Mouse (Mus musculus): Measurements from ENCODE around the gene Camsap1. TPM values are rescaled to one million over a fixed set of nuclear protein-coding genes. Genes with fewer than 3 reads are reported as not detected.

The Camsap1 gene
- 50.8 and 68.5 TPM in 2 replicates for polyA plus RNA-seq (2015; fragmentation: Nextera tagmentation; extraction: Ambion mirVana)

GRCm38 (mm10) chr2:25983159-25983907 is at the start of gene Camsap1:
Camsap1 (minus strand) TSS chr2:25983282.
- peak; percentile 98 for ATAC-seq (ENCODE audit: low FRiP score)
- peak within 1 kb of the TSS; percentile 77 for H3K4me3 ChIP-seq
- H3K27me3 ChIP-seq = no peaks in the 10 kb centered on the region
- peak within 1 kb of the TSS; percentile 97 for H3K27ac ChIP-seq
- WGBS = under 1% methylated on average over 40 of the region's 64 CpGs
- peaks cover 51% of the 10 kb centered on the region for H3K4me1 ChIP-seq (replicated peaks)
- no peaks in the 10 kb centered on the region for H3K9me3 ChIP-seq
- peak within 1 kb of the TSS; percentile 98 for H3K9ac ChIP-seq
- H3K4me2 ChIP-seq = peak within 1 kb of the TSS; percentile 91
- peaks cover 4% of the 10 kb centered on the region; the same call in 1 of the 2 replicates for H3K36me3 ChIP-seq

DNA sequence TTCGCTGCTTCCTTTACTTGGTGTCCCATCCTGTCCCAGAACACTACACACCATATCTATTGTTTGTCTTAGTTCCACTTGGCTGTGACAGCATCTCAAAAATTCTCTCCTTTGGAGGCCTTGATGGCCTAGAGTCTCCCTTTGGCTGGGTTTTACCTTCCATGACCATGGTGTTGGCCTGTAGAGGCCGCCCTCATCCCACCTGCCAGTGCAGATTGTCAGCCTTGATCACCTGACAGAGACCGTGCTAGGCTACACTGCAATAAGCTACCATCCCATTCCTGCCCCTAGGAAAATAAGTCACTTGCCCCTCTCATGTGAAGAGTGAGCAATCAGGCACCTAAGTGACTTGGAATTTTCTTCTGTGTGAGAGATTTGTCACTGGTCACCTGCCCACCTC is 47.2 kb upstream of the Camsap1 start:
- Histone ChIP-seq H3K9me3 (no peaks in the 10 kb centered on the region), H3K27ac (no peak overlapping the region), H3K9ac (no peak overlapping the region), H3K4me1 (replicated peaks) (0 out of 2 replicates have a peak, but pooled peaks cover 5% of the 10 kb centered on the region), H3K27me3 (0 out of 2 replicates have a peak, but pooled peaks cover 4% of the 10 kb centered on the region), H3K36me3 (no peaks in the 10 kb centered on the region), H3K4me2 (no peak overlapping the region), H3K4me3 (no peak overlapping the region)
- ATAC-seq (ENCODE audit: low FRiP score) = no peak
- 49% methylated on average over 3 of the region's 3 CpGs for WGBS

- Histone ChIP-seq H3K4me3 (no peak overlapping the region), H3K36me3 (no peaks in the 10 kb centered on the region), H3K4me1 (replicated peaks) (peaks cover 22% of the 10 kb centered on the region), H3K9ac (no peak overlapping the region), H3K9me3 (no peaks in the 10 kb centered on the region), H3K27ac (no peak overlapping the region), H3K4me2 (no peak overlapping the region), H3K27me3 (0 out of 2 replicates have a peak, but pooled peaks cover 2% of the 10 kb centered on the region)
- 30% methylated on average over 4 of the region's 4 CpGs for WGBS
- no peak for ATAC-seq (ENCODE audit: low FRiP score)
These were observed 41.3 kb upstream of the Camsap1 start for GRCm38 (mm10) chr2:26024138-26025075.

DNA sequence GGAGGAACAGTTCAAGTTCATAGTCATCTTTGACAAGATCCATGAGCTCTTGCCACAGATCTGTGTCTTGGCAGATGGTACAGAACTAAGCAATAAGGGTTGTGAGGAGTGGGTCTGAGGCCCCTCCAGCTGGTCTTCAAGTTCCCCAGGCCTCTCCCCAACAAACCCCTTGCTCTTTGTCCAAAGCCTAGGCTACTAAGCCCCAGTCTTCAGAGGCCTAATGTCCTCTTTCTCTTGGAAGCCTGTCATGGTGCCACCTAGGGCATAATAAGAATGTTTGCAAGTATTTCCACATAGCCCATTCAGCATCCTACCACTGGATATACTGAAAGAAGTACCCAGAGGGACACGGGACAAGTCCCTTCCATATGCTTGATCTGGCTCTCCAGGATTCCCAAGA is 39.5 kb upstream of the Camsap1 start:
- Histone ChIP-seq H3K4me3 (no peak overlapping the region), H3K4me1 (replicated peaks) (peaks cover 33% of the 10 kb centered on the region), H3K4me2 (no peak overlapping the region), H3K27ac (no peak overlapping the region), H3K36me3 (no peaks in the 10 kb centered on the region), H3K9ac (no peak overlapping the region), H3K9me3 (no peaks in the 10 kb centered on the region), H3K27me3 (no peaks in the 10 kb centered on the region)
- 87% methylated on average over 1 of the region's 1 CpGs for WGBS
- no peak for ATAC-seq (ENCODE audit: low FRiP score)

- H3K36me3 ChIP-seq = no peaks in the 10 kb centered on the region
- 85% methylated on average over 8 of the region's 8 CpGs for WGBS
- H3K27ac ChIP-seq = no peak overlapping the region
- H3K4me3 ChIP-seq = no peak overlapping the region
- peaks cover 37% of the 10 kb centered on the region for H3K4me1 ChIP-seq (replicated peaks)
- no peaks in the 10 kb centered on the region for H3K9me3 ChIP-seq
- ATAC-seq (ENCODE audit: low FRiP score) = no peak
- no peaks in the 10 kb centered on the region for H3K27me3 ChIP-seq
- H3K4me2 ChIP-seq = peak overlapping the region; percentile 42
- H3K9ac ChIP-seq = no peak overlapping the region
These were observed 39.1 kb upstream of the Camsap1 start for GRCm38 (mm10) chr2:26022258-26022565.

DNA sequence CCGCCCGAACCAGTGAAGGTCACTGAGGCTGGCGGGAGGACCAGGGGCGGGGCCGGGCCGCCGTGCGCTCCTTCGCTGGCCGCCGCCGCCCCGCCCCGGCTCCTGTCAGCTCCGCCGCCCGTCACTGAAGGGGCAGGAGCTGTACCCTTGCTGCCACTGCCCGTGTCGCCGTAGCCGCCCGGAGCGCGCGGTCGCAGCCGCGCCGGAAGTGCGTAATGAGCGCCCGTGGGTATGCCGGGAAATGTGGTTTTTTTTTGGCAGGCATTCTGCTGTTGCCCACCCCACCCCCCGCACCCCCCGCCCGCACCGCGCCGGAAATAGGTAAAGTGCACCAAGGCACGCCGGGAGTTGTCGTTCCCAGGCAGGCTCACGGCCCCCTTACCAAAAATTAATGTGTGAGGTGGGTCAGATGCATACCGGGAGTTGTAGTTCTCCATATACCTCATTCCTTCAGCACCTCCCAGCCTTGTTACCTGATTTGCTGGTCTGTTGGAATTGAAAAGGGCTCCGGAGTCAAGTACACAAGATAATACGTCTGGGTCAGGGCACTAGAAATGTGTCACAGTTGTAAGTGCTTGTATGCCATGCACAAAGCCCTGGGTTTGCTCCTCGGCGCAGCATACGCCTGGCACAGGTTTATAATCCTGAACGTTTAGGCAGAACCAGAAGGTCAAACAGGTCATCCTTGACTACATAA is 38.6 kb upstream of the Camsap1 start, which contains the start of gene Ubac1:
TSS of gene Ubac1 (minus strand) at position 187 of the 697 bp plus-strand sequence.
- WGBS = 10% methylated on average over 31 of the region's 50 CpGs
- H3K4me1 ChIP-seq (replicated peaks) = peaks cover 41% of the 10 kb centered on the region
- peak; percentile 92 for ATAC-seq (ENCODE audit: low FRiP score)
- no peaks in the 10 kb centered on the region for H3K36me3 ChIP-seq
- H3K4me3 ChIP-seq = peak within 1 kb of the TSS; percentile 85
- peak within 1 kb of the TSS; percentile 91 for H3K9ac ChIP-seq
- H3K9me3 ChIP-seq = no peaks in the 10 kb centered on the region
- H3K27ac ChIP-seq = peak within 1 kb of the TSS; percentile 89
- peak within 1 kb of the TSS; percentile 89 for H3K4me2 ChIP-seq
- no peaks in the 10 kb centered on the region for H3K27me3 ChIP-seq

- H3K4me3 ChIP-seq = peak overlapping the region; percentile 85
- WGBS = 2% methylated on average over 37 of the region's 38 CpGs
- H3K9me3 ChIP-seq = no peaks in the 10 kb centered on the region
- no peaks in the 10 kb centered on the region for H3K27me3 ChIP-seq
- H3K36me3 ChIP-seq = peaks cover 5% of the 10 kb centered on the region
- H3K4me2 ChIP-seq = peak overlapping the region; percentile 89
- peak; percentile 4; the same call in 1 of the 2 replicates for ATAC-seq (ENCODE audit: low FRiP score)
- H3K27ac ChIP-seq = peak overlapping the region; percentile 89
- H3K4me1 ChIP-seq (replicated peaks) = peaks cover 41% of the 10 kb centered on the region
- H3K9ac ChIP-seq = peak overlapping the region; percentile 91
These were observed 37.9 kb upstream of the Camsap1 start for GRCm38 (mm10) chr2:26020714-26021560.

- H3K9ac ChIP-seq = peak overlapping the region; percentile 91; the same call in 1 of the 2 replicates
- H3K4me3 ChIP-seq = peak overlapping the region; percentile 85
- H3K27me3 ChIP-seq = no peaks in the 10 kb centered on the region
- no peak overlapping the region for H3K27ac ChIP-seq
- no peaks in the 10 kb centered on the region for H3K9me3 ChIP-seq
- H3K4me1 ChIP-seq (replicated peaks) = peaks cover 41% of the 10 kb centered on the region
- ATAC-seq (ENCODE audit: low FRiP score) = no peak
- WGBS = 93% methylated on average over 3 of the region's 3 CpGs
- H3K4me2 ChIP-seq = peak overlapping the region; percentile 89
- H3K36me3 ChIP-seq = peaks cover 15% of the 10 kb centered on the region
These were observed 36.8 kb upstream of the Camsap1 start for GRCm38 (mm10) chr2:26019923-26020322.

DNA sequence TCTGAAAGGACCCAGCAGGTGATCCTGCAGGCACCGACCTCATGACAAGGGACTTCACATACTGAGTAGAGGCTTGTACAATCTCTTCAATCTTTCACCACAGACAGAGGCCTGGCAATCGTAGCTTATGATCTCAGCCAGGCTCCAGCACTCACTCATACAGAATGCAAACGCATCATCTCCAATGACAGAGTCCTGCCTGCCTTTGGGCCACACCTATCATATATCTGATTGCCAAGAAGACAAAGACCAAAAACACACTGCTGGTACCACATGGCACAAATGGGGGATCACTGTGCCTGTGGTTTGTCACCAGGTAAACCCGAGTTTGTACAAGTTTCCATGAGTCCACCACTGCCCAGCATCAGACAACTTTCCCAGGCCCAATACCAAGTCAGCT is 34.2 kb upstream of the Camsap1 start:
- H3K27me3 ChIP-seq = no peaks in the 10 kb centered on the region
- 80% methylated on average over 4 of the region's 4 CpGs for WGBS

DNA sequence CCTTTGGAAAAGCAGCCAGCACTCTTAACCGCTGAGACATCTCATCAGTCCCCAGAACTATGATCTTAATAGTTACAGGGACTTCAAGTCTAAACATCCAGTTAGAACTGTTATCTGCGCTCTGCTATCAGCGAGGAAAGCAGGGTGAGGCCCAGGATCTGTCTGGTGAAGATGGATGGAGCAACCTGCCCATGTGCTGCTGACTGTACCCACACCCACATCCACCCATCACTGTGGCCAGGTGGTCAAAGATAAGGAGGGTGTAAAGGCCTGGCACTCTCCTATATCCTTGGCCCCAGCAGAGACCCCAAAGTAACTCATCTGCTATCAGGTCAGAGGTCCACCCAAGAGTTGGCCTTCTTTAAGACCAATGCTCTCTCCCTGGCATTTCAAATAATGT is 30.6 kb upstream of the Camsap1 start:
- Histone ChIP-seq H3K4me3 (no peak overlapping the region), H3K27me3 (no peaks in the 10 kb centered on the region), H3K4me2 (no peak overlapping the region), H3K9me3 (no peaks in the 10 kb centered on the region), H3K9ac (no peak overlapping the region), H3K4me1 (replicated peaks) (peaks cover 16% of the 10 kb centered on the region), H3K27ac (no peak overlapping the region), H3K36me3 (peaks cover 76% of the 10 kb centered on the region)
- 92% methylated on average over 3 of the region's 3 CpGs for WGBS
- no peak for ATAC-seq (ENCODE audit: low FRiP score)

More for the DNA sequence above, 34.2 kb upstream of the Camsap1 start:
- H3K4me3 ChIP-seq = no peak overlapping the region
- peak overlapping the region; percentile 31; the same call in 1 of the 2 replicates for H3K9ac ChIP-seq
- no peak overlapping the region for H3K4me2 ChIP-seq
- H3K9me3 ChIP-seq = no peaks in the 10 kb centered on the region
- H3K36me3 ChIP-seq = peaks cover 39% of the 10 kb centered on the region
- peaks cover 39% of the 10 kb centered on the region for H3K4me1 ChIP-seq (replicated peaks)
- ATAC-seq (ENCODE audit: low FRiP score) = no peak
- H3K27ac ChIP-seq = no peak overlapping the region

DNA sequence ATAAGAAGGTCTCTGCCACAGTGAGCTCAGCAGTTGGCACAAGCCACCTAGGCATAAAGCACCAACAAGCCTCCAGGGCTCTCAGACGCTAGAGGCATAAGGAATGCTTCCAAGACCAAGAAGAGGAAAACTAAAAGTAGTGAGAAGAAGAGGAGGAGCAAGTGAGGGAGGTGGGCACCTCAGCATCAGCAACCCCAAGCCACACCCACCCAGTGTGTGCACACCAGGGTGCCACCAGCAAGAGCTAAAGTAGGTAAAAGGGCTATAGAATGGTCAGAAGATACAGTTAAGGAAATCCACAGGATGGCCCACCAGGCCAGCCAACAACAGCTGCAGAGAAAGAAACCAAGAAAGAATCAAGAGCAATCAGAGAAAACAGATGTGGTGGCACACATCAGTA is 28.3 kb upstream of the Camsap1 start:
- Histone ChIP-seq H3K4me1 (replicated peaks) (no peaks in the 10 kb centered on the region), H3K9me3 (no peaks in the 10 kb centered on the region), H3K36me3 (peaks cover 99% of the 10 kb centered on the region), H3K4me2 (no peak overlapping the region), H3K27ac (no peak overlapping the region), H3K9ac (no peak overlapping the region), H3K27me3 (no peaks in the 10 kb centered on the region), H3K4me3 (no peak overlapping the region)
- 69% methylated on average over 1 of the region's 1 CpGs for WGBS
- ATAC-seq (ENCODE audit: low FRiP score) = no peak
